Mouse (Mus musculus) forebrain, embryonic 10.5 days (tissue): ENCODE data around the gene Elovl6. TPM values are rescaled to one million over a fixed set of nuclear protein-coding genes. Genes with fewer than 3 reads are reported as not detected.
A peak's percentile ranks its signal among the peaks of the same experiment; 100 is the strongest.

Experiments used
- DNase-seq: peaks from one replicate; pipeline ENCODE4 v3.0.0-alpha.2; 2017; ENCODE audit warnings: low spot score; ENCODE audit errors: extremely low spot score
- H3K27ac ChIP-seq: fragments of 300-500 bp; sonication (generic); 2 replicates; pipeline ENCODE4 v1.5.1; 2016; ENCODE audit warnings: mild to moderate bottlenecking
- H3K27me3 ChIP-seq: fragments of 300-500 bp; sonication (generic); 2 replicates; pipeline ENCODE4 v1.6.1; 2016; ENCODE audit warnings: mild to moderate bottlenecking; ENCODE audit not compliant: poor library complexity, severe bottlenecking
- H3K36me3 ChIP-seq: fragments of 300-500 bp; sonication (generic); replicated peaks from 2 replicates; pipeline ENCODE4 v1.6.1; 2016; ENCODE audit warnings: mild to moderate bottlenecking, moderate library complexity
- H3K4me1 ChIP-seq: fragments of 300-500 bp; sonication (generic); 2 replicates; pipeline ENCODE4 v1.6.1; 2016
- H3K4me3 ChIP-seq: fragments of 300-500 bp; sonication (generic); 2 replicates; pipeline ENCODE4 v1.5.1; 2016; ENCODE audit warnings: mild to moderate bottlenecking, moderate library complexity
- H3K9me3 ChIP-seq: fragments of 300-500 bp; sonication (generic); 2 replicates; pipeline ENCODE4 v1.6.1; 2016; ENCODE audit warnings: mild to moderate bottlenecking, moderate library complexity
- WGBS: fragments of 180-500 bp; shearing (Covaris S2); methylation state at CpG from one replicate; pipeline ENCODE4 v1.1.7; 2016; 5-methylcytosine and 5-hydroxymethylcytosine counted together
- polyA plus RNA-seq: library from polyadenylated mRNA; unstranded; fragments of >200 nt; fragmentation: Nextera tagmentation; extraction: Ambion mirVana; gene quantifications from 2 replicates; pipeline ENCODE4 v1.2.1, GENCODE M21; 2016

Elovl6 gene
- polyA plus RNA-seq, 1 experiment from 2014 or later, result 48.2 TPM

DNA sequence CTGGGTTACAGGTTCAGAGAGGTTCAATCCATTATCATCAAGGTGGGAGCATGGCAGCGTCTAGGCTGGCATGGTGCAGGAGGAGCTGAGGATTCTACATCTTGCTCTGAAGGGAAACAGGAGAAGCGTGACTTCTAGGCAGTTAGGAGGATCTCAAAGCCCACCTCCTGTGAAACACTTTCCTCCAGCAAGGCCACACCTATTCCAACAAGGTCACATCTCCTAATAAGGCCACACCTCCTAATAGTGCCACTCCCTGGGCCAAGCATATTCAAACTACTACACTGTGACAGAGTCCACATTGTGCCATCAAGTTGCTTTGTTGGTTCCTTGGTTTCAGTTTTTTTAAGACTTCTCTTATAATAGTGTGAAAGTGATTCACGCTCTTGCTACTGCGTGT lies 42.9 kb downstream of the Elovl6 start:
- Histone ChIP-seq H3K4me3 (no peak overlapping the region), H3K4me1 (peaks cover 18% of the 10 kb centered on the region), H3K27me3 (no peaks in the 10 kb centered on the region), H3K27ac (no peak overlapping the region), H3K9me3 (no peaks in the 10 kb centered on the region), H3K36me3 (peaks cover 76% of the 10 kb centered on the region)
- WGBS, result 94% methylated on average over 4 of the region's 4 CpGs
- no peak for DNase-seq

DNA sequence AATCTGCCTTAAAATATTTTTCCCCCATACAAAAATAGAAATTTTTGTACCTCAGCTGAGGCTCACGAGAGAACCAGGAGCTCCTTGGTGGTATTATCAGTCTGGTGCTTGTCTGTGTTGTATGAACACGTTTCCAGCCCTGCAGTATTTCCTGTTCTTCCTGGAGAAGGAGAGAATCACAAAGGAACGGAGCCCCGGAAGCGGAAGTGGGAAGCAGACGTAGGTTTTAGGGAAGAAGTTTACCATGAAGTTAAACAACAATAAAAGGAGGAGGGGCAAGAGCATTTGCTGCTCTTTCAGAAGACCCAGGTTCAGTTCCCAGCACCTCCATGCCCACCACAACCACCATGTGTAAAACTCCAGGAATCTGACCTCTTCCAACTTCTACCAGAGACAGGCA lies 44.4 kb downstream of the Elovl6 start:
- H3K36me3 ChIP-seq, result peaks cover 72% of the 10 kb centered on the region
- no peak overlapping the region for H3K4me3 ChIP-seq
- peaks cover 24% of the 10 kb centered on the region for H3K4me1 ChIP-seq
- no peak for DNase-seq
- H3K9me3 ChIP-seq, result no peaks in the 10 kb centered on the region
- 94% methylated on average over 6 of the region's 6 CpGs for WGBS
- no peak overlapping the region for H3K27ac ChIP-seq
- H3K27me3 ChIP-seq, result no peaks in the 10 kb centered on the region

DNA sequence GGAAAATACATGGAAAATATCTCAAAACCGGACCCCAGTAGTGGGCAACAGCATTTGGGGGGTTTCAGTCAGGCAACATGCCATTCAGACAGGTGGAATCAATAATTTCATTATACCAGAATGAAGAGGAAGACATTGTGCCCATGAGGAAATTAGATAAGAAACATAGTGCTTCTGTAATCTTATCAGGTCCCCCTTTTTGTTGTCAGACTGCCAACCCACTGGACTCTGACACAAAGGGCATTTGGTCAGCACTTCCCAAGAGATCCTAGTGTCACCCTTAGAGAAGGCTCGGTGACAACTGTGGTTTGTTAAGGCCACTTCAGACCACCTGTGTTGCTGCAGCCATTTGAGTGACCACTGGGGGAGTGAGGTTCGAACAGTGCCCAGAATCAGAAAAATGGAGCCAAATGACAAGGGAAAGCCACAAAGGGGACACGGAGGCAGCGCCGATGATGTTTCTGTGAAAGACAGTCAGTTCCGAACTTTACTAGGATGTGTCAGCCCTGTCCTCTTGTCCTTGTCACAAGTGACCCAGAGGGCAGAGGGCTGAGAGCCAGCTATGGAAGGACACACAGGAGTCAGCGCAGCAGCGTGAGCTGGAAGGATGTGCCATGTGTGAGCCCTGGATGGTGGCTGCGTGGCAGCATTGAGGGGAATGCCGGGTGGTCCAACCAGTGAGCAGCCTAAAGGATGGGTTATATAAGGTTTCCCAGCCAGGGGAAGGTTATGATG lies 46.8 kb downstream of the Elovl6 start:
- DNase-seq, result no peak
- 95% methylated on average over 11 of the region's 11 CpGs for WGBS
- H3K27me3 ChIP-seq, result no peaks in the 10 kb centered on the region
- no peak overlapping the region for H3K4me3 ChIP-seq
- H3K27ac ChIP-seq, result no peak overlapping the region
- H3K4me1 ChIP-seq, result peaks cover 8% of the 10 kb centered on the region
- no peaks in the 10 kb centered on the region for H3K9me3 ChIP-seq
- peaks cover 55% of the 10 kb centered on the region for H3K36me3 ChIP-seq

DNA sequence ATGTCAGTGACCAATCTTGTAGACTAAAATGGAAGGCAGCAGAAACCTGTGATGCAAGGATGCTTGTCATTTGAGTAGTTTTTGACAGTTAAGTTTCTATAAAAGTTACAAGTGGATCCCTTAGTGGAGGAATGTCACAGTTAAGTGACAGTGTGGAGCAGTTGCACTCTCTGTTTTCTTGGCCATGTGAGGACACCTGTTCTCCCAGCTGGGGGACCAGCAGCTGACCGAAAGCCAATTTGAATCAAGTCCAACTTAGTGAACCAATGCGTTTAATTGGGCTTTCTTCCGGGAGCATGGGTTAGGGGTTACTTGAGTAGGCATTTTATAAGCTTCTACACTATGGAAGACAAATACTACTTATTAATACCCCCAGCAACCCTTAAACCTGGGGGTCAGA lies 48.9 kb downstream of the Elovl6 start:
- DNase-seq, result no peak
- Histone ChIP-seq H3K27me3 (no peaks in the 10 kb centered on the region), H3K36me3 (peaks cover 39% of the 10 kb centered on the region), H3K9me3 (no peaks in the 10 kb centered on the region), H3K27ac (no peak overlapping the region), H3K4me3 (no peak overlapping the region), H3K4me1 (peaks cover 8% of the 10 kb centered on the region)
- WGBS, result 89% methylated on average over 3 of the region's 3 CpGs

DNA sequence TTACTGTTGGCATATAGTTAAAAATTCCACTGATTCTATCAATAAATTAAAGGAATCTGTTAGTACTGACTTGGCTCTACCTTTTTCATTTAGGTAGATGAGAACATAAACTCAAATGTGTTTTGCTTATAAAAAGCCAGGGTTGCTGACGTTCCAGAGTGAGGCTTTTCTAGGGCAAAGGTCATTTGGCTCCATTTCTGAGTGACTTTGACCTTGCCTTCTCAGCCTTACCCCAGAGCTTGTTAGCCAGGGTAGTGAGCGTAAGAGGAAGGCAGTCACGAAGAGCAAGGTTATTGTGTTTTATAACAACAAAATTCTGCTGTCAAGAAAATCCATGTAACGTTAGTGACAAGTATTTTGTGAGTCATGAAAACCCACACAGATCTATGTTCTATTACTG lies 50.3 kb downstream of the Elovl6 start:
- Histone ChIP-seq H3K27me3 (no peaks in the 10 kb centered on the region), H3K36me3 (peaks cover 37% of the 10 kb centered on the region), H3K4me1 (peaks cover 8% of the 10 kb centered on the region), H3K9me3 (no peaks in the 10 kb centered on the region), H3K27ac (no peak overlapping the region), H3K4me3 (no peak overlapping the region)
- WGBS, result 84% methylated on average over 4 of the region's 4 CpGs
- DNase-seq, result no peak

DNA sequence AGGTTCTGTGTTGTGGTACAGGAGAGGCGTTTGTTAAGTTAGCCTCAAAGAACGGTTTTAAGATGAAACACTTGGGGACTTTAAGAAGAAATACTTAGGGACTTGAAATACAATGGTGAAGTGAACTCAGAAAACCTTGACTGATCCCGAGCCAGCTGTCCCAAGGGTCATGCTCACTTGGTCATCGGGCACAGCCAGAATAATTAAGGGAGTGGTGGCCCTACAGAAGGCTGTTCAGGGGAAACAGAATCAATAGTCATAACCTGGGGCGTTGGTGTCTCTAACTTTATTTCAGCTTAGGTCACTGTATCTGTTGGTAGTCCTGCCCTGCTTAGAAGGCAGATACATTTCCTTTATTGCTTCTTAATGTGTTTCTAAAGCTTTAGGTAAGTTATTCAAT lies 51.1 kb downstream of the Elovl6 start:
- Histone ChIP-seq H3K4me3 (no peak overlapping the region), H3K27me3 (no peaks in the 10 kb centered on the region), H3K9me3 (no peaks in the 10 kb centered on the region), H3K4me1 (peaks cover 8% of the 10 kb centered on the region), H3K36me3 (peaks cover 42% of the 10 kb centered on the region), H3K27ac (no peak overlapping the region)
- 90% methylated on average over 5 of the region's 5 CpGs for WGBS
- no peak for DNase-seq

DNA sequence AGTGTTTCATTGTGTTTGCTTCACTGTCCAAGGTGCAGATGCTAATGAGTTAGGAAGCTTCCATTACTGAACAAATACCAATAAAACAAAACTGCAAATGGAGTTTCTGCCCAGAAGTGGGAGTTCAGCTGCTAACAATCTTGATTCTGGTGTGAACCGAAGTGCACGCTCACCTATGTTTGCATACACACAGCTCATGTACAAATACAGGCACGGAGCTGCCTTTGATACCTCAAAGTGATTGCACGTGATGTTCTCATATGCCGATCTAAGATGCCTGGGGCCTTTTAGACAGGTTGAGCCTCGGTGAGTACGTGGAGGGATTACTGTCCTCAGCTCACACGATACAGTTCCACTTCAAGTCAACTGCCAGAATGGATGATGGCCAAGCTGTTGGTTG lies 55.8 kb downstream of the Elovl6 start:
- no peak for DNase-seq
- WGBS, result 94% methylated on average over 8 of the region's 8 CpGs
- no peaks in the 10 kb centered on the region for H3K9me3 ChIP-seq

DNA sequence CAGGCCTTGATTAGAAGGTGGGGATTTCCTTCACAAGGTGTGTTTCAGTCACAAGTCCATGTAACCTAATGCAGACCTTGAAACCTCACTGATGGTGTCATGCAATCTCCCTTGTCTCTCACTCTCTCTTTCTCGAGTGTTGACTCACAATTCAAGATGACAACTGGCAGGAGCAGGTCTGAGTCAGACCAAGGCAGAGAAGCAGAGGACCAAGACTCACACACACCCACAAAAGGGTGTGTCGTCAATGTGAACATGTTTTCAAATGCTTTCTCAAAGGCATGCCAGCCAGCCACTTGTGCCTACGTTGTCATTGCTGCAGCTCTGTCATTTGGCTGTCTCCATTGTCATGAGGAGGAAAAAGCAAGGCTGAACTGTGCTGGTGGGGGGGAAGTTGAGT lies 56.6 kb downstream of the Elovl6 start:
- peaks cover 19% of the 10 kb centered on the region for H3K4me1 ChIP-seq
- no peak overlapping the region for H3K27ac ChIP-seq
- H3K4me3 ChIP-seq, result no peak overlapping the region
- H3K9me3 ChIP-seq, result no peaks in the 10 kb centered on the region
- DNase-seq, result no peak
- H3K36me3 ChIP-seq, result peaks cover 54% of the 10 kb centered on the region
- no peaks in the 10 kb centered on the region for H3K27me3 ChIP-seq
- WGBS, result 82% methylated on average over 3 of the region's 3 CpGs

More for the DNA sequence above, 55.8 kb downstream of the Elovl6 start:
- Histone ChIP-seq H3K4me1 (peaks cover 19% of the 10 kb centered on the region), H3K27me3 (no peaks in the 10 kb centered on the region), H3K27ac (no peak overlapping the region), H3K4me3 (no peak overlapping the region), H3K36me3 (peaks cover 49% of the 10 kb centered on the region)

DNA sequence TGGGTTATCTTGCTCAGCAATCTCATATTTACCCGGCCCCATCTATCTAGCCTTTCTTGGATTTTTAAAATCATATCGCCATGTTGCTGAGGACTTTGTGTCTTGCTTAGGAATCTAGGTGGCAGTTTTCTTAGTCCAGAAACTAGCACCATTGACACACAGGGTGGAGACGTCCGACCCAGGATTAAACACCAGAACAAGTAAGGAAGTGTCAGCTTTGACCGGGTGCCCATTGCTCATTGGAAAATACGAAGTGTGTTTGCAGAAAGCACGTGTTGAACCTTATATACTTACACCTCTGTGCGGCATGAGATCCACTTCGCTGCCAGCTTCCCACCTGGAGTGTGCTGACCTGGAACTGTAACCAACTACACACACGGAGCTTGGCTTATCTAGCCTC lies 57.5 kb downstream of the Elovl6 start:
- H3K4me1 ChIP-seq, result peaks cover 19% of the 10 kb centered on the region
- WGBS, result 93% methylated on average over 10 of the region's 10 CpGs
- peaks cover 57% of the 10 kb centered on the region for H3K36me3 ChIP-seq
- H3K27ac ChIP-seq, result no peak overlapping the region
- no peaks in the 10 kb centered on the region for H3K27me3 ChIP-seq
- no peaks in the 10 kb centered on the region for H3K9me3 ChIP-seq
- no peak overlapping the region for H3K4me3 ChIP-seq
- DNase-seq, result no peak

DNA sequence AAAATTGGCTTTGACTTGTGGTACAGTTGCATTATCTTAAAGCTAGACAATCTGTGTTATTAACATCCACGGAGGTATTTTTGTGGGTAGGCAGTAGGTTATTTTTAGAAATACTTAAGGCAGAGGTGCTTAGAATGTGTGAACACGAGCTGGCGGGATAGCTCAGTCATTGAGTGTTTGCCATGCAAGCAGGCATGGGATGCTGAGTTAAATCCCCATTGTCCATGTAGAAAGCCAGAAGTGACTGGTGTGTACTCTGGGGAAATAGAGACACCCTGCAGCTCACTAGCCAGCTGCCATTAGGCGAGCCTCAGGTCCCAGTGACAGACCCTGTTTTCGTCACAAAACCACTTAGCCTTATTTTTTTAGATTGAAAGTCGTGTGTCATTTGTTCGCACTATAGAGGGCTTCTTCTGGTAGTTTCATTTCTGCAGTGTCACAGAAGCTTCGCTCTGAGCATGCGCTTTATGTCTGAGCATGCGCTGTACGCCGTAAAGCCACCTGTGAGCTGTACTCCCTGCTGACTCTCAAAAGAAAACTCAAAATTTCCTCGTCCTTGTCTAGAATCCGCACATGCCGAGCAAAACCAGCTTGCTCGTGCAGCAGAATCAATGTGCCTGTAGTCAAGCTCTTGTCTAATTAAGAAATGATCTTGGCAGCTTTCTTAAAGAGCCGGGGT lies 58.5 kb downstream of the Elovl6 start:
- Histone ChIP-seq H3K36me3 (peaks cover 62% of the 10 kb centered on the region), H3K27me3 (no peaks in the 10 kb centered on the region), H3K4me3 (no peak overlapping the region), H3K9me3 (no peaks in the 10 kb centered on the region), H3K27ac (0 out of 2 replicates have a peak overlapping the region, but pooled peaks have one; percentile 16), H3K4me1 (peaks cover 19% of the 10 kb centered on the region)
- 87% methylated on average over 17 of the region's 17 CpGs for WGBS
- no peak for DNase-seq

DNA sequence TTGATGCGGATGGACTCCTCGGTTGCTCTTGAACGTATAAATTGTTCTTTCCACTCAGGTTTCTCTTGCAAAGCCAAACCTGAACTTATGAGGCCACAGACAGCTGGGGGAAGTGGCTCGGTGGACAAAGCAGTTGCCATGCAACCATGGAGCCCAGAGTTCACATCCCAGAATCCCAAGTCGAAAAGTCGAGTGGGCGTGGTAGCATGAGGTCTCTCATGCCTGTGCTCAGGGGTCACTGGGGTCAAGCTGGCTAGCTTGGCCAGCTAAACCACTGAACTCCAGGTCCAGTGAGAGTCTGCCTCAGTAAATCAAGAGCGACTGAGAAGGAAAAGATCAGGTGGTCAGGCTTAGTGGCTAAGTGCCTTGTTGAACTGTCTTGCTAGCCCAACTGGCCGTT lies 59.1 kb downstream of the Elovl6 start:
- H3K36me3 ChIP-seq, result peaks cover 68% of the 10 kb centered on the region
- H3K9me3 ChIP-seq, result no peaks in the 10 kb centered on the region
- H3K4me3 ChIP-seq, result no peak overlapping the region
- DNase-seq, result no peak
- H3K4me1 ChIP-seq, result peaks cover 19% of the 10 kb centered on the region
- WGBS, result 88% methylated on average over 9 of the region's 9 CpGs
- 0 out of 2 replicates have a peak overlapping the region, but pooled peaks have one; percentile 16 for H3K27ac ChIP-seq
- no peaks in the 10 kb centered on the region for H3K27me3 ChIP-seq

DNA sequence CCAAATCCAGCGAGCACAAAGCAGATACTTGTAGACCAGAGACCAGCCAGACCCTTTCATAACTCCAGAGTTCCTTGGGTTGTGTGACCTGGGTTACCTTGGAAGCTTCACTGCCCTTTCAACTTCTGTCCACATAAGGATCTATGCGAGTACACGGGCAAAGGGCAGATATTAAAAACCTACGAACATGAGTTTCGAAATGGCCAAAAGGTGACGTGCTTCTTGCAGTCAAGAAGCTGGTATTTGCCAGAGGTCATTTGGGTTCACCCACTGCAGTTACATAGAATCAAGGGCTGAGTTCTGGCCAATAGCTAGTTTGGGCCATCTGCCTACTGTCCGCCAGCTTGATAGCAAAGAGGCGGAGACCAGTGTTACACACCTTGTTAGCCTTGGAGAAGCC lies 59.6 kb downstream of the Elovl6 start:
- Histone ChIP-seq H3K36me3 (peaks cover 71% of the 10 kb centered on the region), H3K27ac (no peak overlapping the region), H3K4me3 (no peak overlapping the region), H3K4me1 (peaks cover 19% of the 10 kb centered on the region), H3K27me3 (no peaks in the 10 kb centered on the region), H3K9me3 (no peaks in the 10 kb centered on the region)
- 96% methylated on average over 8 of the region's 8 CpGs for WGBS
- no peak for DNase-seq

DNA sequence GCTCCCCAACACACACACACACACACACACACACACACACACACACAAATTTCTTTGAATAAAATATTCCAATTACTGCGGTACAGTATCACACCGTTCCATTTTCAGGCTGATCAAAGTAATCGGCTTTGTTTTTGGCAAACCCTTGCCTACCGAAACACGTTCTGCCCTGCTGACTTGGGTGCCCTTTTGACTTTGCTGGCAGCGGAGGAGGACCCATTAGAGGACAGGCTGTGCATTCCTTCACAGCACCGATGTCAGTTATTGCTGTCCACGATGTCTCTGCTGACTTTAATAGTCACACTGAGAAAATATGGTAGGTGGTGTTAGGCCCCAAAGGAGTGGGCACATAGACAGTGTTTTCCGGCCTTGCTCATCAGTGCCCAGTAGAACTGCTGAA lies 60.8 kb downstream of the Elovl6 start:
- H3K36me3 ChIP-seq, result peaks cover 69% of the 10 kb centered on the region
- WGBS, result 96% methylated on average over 9 of the region's 9 CpGs
- no peaks in the 10 kb centered on the region for H3K9me3 ChIP-seq
- no peak overlapping the region for H3K4me3 ChIP-seq
- H3K27ac ChIP-seq, result no peak overlapping the region
- H3K4me1 ChIP-seq, result peaks cover 19% of the 10 kb centered on the region
- DNase-seq, result no peak
- no peaks in the 10 kb centered on the region for H3K27me3 ChIP-seq
